Mouse (Mus musculus): ENCODE results near the gene Myo18a. TPM values are rescaled to one million over a fixed set of nuclear protein-coding genes. Genes with fewer than 3 reads are reported as not detected.

Gene Myo18a
- polyA plus RNA-seq, 2 experiments = 42.9 to 43.5 TPM

DNA sequence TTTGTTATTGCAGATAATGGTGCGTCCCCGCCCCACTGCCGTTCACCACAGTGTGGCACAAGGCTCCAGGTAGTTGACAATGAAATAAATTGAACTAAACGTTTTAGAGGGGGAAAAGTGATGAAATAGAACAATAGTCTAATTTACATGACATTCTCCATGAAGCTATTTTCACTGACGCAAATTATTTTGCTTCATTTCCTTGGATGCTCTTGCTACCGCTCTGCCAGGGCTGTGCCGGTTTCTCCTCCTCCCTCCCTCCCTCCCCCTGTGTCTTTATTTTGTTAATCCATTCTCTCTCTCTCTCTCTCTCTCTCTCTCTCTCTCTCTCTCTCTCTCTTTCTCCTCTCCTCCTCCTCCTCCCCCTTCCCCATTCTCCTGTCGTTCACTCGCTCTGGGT is 95.5 kb downstream of the Myo18a start:
- no peak overlapping the region for H3K9ac ChIP-seq (ENCODE audit: low read depth, low read length, severe bottlenecking)
- H3K9me3 ChIP-seq (ENCODE audit: control insufficient read depth, low read length) = no peaks in the 10 kb centered on the region
- 63% methylated on average over 9 of the region's 9 CpGs for WGBS
- ATAC-seq (ENCODE audit: low FRiP score, low read depth) = no peak
- H3K36me3 ChIP-seq (ENCODE audit: control insufficient read depth, insufficient read depth, low read length) = peaks cover 53% of the 10 kb centered on the region
- H3K4me1 ChIP-seq (ENCODE audit: control insufficient read depth, insufficient read depth, low read length) = no peaks in the 10 kb centered on the region; the same call in 1 of the 2 replicates
- H3K4me2 ChIP-seq (replicated peaks; ENCODE audit: low read depth, low read length, severe bottlenecking) = no peak overlapping the region
- H3K27me3 ChIP-seq (ENCODE audit: control insufficient read depth, insufficient read depth, low read length) = peaks cover 6% of the 10 kb centered on the region; the same call in 1 of the 2 replicates
- H3K4me3 ChIP-seq (replicated peaks; ENCODE audit: low read length) = no peak overlapping the region
- no peak for DNase-seq (ENCODE audit: low spot score)
- no peak for TF ChIP-seq POLR2A (IDR thresholded peaks at IDR 0.05; ENCODE audit: borderline replicate concordance, extremely low read depth, insufficient read depth, insufficient read length)
- H3K27ac ChIP-seq (replicated peaks; ENCODE audit: low read depth, low read length) = no peak overlapping the region

DNA sequence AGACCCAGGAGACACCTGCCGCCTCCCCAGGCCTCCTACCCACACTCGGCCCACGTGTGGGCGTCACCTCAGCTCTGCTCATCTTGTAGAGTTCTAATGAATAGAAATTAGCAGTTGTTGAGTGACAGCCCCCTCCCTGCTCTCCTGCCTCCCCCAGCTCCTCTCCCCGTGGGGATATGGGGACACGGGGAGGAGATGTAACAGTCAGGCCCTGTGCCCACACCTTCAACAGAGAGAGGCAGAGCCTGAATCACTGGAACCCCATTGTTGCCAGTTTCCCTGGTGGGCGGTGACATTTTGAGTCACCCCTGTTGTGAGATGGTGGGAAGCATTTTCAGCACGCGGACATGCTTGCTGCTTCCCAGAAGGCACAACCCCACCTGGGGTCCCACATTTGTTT is 97.9 kb downstream of the Myo18a start:
- no peak for ATAC-seq (ENCODE audit: low FRiP score, low read depth)
- peaks cover 58% of the 10 kb centered on the region for H3K36me3 ChIP-seq (ENCODE audit: control insufficient read depth, insufficient read depth, low read length)
- TF ChIP-seq POLR2A (IDR thresholded peaks at IDR 0.05; ENCODE audit: borderline replicate concordance, extremely low read depth, insufficient read depth, insufficient read length) = no peak

DNA sequence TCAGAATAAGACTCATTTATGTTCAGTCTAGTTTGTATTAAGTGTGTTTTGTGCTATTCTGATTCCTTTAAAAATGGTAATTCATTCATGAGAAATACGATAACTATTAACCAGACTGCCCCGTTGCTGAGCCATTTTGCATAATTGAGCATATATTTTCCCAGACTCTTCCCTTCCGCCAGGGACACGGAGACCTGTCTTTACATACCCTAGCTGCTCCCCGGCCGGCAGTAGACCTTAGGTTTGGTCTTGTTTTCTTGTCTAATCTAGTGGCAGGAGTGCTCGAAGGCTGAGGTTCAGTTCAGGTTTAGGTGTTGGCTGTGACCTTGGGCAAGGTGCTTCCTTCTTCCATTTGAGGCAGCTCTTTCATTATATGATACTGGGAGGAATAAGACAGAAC is 99.8 kb downstream of the Myo18a start:
- TF ChIP-seq POLR2A (IDR thresholded peaks at IDR 0.05; ENCODE audit: borderline replicate concordance, extremely low read depth, insufficient read depth, insufficient read length) = no peak
- Histone ChIP-seq H3K36me3 (ENCODE audit: control insufficient read depth, insufficient read depth, low read length) (peaks cover 51% of the 10 kb centered on the region), H3K4me2 (replicated peaks; ENCODE audit: low read depth, low read length, severe bottlenecking) (no peak overlapping the region), H3K27me3 (ENCODE audit: control insufficient read depth, insufficient read depth, low read length) (peaks cover 6% of the 10 kb centered on the region; the same call in 1 of the 2 replicates), H3K27ac (replicated peaks; ENCODE audit: low read depth, low read length) (no peak overlapping the region), H3K4me1 (ENCODE audit: control insufficient read depth, insufficient read depth, low read length) (peaks cover 10% of the 10 kb centered on the region; the same call in 1 of the 2 replicates), H3K9ac (ENCODE audit: low read depth, low read length, severe bottlenecking) (no peak overlapping the region), H3K9me3 (ENCODE audit: control insufficient read depth, low read length) (no peaks in the 10 kb centered on the region), H3K4me3 (replicated peaks; ENCODE audit: low read length) (no peak overlapping the region)
- ATAC-seq (ENCODE audit: low FRiP score, low read depth) = no peak
- no peak for DNase-seq (ENCODE audit: low spot score)
- WGBS = 90% methylated on average over 7 of the region's 7 CpGs

More for the DNA sequence above, 97.9 kb downstream of the Myo18a start:
- H3K9me3 ChIP-seq (ENCODE audit: control insufficient read depth, low read length) = no peaks in the 10 kb centered on the region
- DNase-seq (ENCODE audit: low spot score) = no peak
- H3K4me2 ChIP-seq (replicated peaks; ENCODE audit: low read depth, low read length, severe bottlenecking) = no peak overlapping the region
- no peaks in the 10 kb centered on the region for H3K4me1 ChIP-seq (ENCODE audit: control insufficient read depth, insufficient read depth, low read length)
- 81% methylated on average over 9 of the region's 9 CpGs for WGBS
- no peak overlapping the region for H3K4me3 ChIP-seq (replicated peaks; ENCODE audit: low read length)
- no peak overlapping the region for H3K9ac ChIP-seq (ENCODE audit: low read depth, low read length, severe bottlenecking)
- no peak overlapping the region for H3K27ac ChIP-seq (replicated peaks; ENCODE audit: low read depth, low read length)
- peaks cover 6% of the 10 kb centered on the region; the same call in 1 of the 2 replicates for H3K27me3 ChIP-seq (ENCODE audit: control insufficient read depth, insufficient read depth, low read length)

DNA sequence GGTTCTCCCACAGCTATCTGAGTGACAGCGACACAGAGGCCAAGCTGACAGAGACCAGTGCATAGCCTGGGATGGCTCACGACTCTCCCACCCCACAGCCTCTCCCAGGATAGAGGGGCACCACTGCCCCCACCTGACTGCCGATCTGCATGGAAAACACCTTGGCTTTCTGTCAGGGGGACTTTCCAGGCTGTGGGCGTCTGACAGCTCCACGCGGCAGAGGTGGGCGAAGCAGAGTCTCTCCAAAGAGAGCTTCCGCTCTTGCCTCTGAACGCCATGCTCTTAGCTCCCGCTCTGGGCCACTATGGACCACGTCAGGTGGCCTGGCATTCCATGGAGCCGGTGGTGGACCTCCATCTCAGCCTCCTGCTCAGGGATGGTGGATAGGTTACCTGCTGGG is 101.7 kb downstream of the Myo18a start:
- no peaks in the 10 kb centered on the region for H3K9me3 ChIP-seq (ENCODE audit: control insufficient read depth, low read length)
- 60% methylated on average over 12 of the region's 12 CpGs for WGBS
- H3K27ac ChIP-seq (replicated peaks; ENCODE audit: low read depth, low read length) = no peak overlapping the region
- H3K4me1 ChIP-seq (ENCODE audit: control insufficient read depth, insufficient read depth, low read length) = peaks cover 16% of the 10 kb centered on the region; the same call in 1 of the 2 replicates
- no peak overlapping the region for H3K9ac ChIP-seq (ENCODE audit: low read depth, low read length, severe bottlenecking)
- H3K27me3 ChIP-seq (ENCODE audit: control insufficient read depth, insufficient read depth, low read length) = no peaks in the 10 kb centered on the region; the same call in 1 of the 2 replicates
- no peak overlapping the region for H3K4me2 ChIP-seq (replicated peaks; ENCODE audit: low read depth, low read length, severe bottlenecking)
- TF ChIP-seq POLR2A (IDR thresholded peaks at IDR 0.05; ENCODE audit: borderline replicate concordance, extremely low read depth, insufficient read depth, insufficient read length) = no peak
- peaks cover 34% of the 10 kb centered on the region for H3K36me3 ChIP-seq (ENCODE audit: control insufficient read depth, insufficient read depth, low read length)
- DNase-seq (ENCODE audit: low spot score) (no peak), ATAC-seq (ENCODE audit: low FRiP score, low read depth) (no peak)
- no peak overlapping the region for H3K4me3 ChIP-seq (replicated peaks; ENCODE audit: low read length)

DNA sequence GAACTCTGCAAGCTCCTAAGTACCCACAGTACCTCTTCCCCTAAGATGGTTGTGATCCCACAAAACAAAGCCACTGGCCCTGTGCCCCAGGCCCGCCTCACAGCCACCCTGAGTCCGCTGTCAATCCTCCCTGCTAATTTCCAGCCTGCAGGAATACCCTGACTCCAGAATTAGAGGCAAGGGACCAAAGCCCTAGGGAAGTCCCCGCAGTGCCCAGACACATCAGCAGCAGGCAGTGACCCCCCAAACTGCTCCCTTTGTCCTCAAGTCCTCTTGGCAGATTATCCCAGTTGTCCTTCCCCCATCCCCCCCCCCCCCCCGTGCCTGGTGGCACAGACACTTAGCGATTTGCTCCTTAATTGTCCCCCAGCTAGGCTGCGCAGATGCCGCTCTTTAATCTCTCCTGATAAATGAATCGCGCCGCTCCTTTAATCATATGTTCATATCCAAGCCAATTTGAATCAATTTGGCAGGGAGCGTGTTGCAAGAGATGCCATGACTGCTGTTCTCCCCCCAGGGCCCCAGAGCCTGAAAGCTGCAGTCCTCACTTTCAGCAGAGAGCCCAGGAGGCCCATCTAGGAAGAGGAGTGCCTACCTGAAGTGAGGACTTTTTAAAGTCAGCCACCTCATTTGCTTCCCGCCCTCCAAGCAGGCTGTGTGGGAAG is 104.5 kb downstream of the Myo18a start:
- H3K4me3 ChIP-seq (replicated peaks; ENCODE audit: low read length) = no peak overlapping the region
- H3K9me3 ChIP-seq (ENCODE audit: control insufficient read depth, low read length) = no peaks in the 10 kb centered on the region
- TF ChIP-seq POLR2A (IDR thresholded peaks at IDR 0.05; ENCODE audit: borderline replicate concordance, extremely low read depth, insufficient read depth, insufficient read length) = no peak
- no peak overlapping the region for H3K27ac ChIP-seq (replicated peaks; ENCODE audit: low read depth, low read length)
- H3K4me2 ChIP-seq (replicated peaks; ENCODE audit: low read depth, low read length, severe bottlenecking) = no peak overlapping the region
- ATAC-seq (ENCODE audit: low FRiP score, low read depth) (no peak), DNase-seq (ENCODE audit: low spot score) (no peak)
- no peaks in the 10 kb centered on the region; the same call in 1 of the 2 replicates for H3K27me3 ChIP-seq (ENCODE audit: control insufficient read depth, insufficient read depth, low read length)
- H3K9ac ChIP-seq (ENCODE audit: low read depth, low read length, severe bottlenecking) = 0 out of 2 replicates have a peak overlapping the region, but pooled peaks have one; percentile 21
- whole genome bisulfite sequencing = 13% methylated on average over 11 of the region's 12 CpGs
- H3K36me3 ChIP-seq (ENCODE audit: control insufficient read depth, insufficient read depth, low read length) = peaks cover 21% of the 10 kb centered on the region; the same call in 1 of the 2 replicates
- H3K4me1 ChIP-seq (ENCODE audit: control insufficient read depth, insufficient read depth, low read length) = peaks cover 27% of the 10 kb centered on the region
